Mouse (Mus musculus) heart, embryonic 11.5 days (tissue): ENCODE measurements at regions not wholly inside any gene's neighbourhood (a gene's known extent, or its start where the extent isn't known, plus 50 kb on each side); places are given as distances from the start of the nearest gene placed in this dataset.

Experiments used
- ATAC-seq: fragments of 200-750 bp; cut with Nextera tagmentation; replicated peaks from 2 replicates; pipeline ENCODE4 v1.8.0; 2017; ENCODE audit warnings: moderate library complexity; ENCODE audit not compliant: insufficient number of reproducible peaks, low FRiP score, low TSS enrichment
- H3K27ac ChIP-seq: fragments of 300-500 bp; sonication (generic); 2 replicates; pipeline ENCODE4 v1.5.1; 2014; ENCODE audit warnings: mild to moderate bottlenecking, low read depth, low read length
- H3K27me3 ChIP-seq: fragments of 300-500 bp; sonication (generic); 2 replicates; pipeline ENCODE4 v1.6.1; 2014; ENCODE audit warnings: mild to moderate bottlenecking, low read length, mixed read lengths; ENCODE audit not compliant: control insufficient read depth, insufficient read depth
- H3K36me3 ChIP-seq: fragments of 300-500 bp; sonication (generic); 2 replicates; pipeline ENCODE4 v1.6.1; 2014; ENCODE audit warnings: mild to moderate bottlenecking, low read length, moderate library complexity, mixed read lengths; ENCODE audit not compliant: control insufficient read depth, insufficient read depth
- H3K4me1 ChIP-seq: fragments of 300-500 bp; sonication (generic); 2 replicates; pipeline ENCODE4 v1.6.1; 2014; ENCODE audit warnings: low read length; ENCODE audit not compliant: control insufficient read depth, insufficient read depth
- H3K4me2 ChIP-seq: fragments of 300-500 bp; sonication (generic); 2 replicates; pipeline ENCODE4 v1.6.1; 2014; ENCODE audit warnings: mild to moderate bottlenecking, moderate library complexity
- H3K4me3 ChIP-seq: fragments of 300-500 bp; sonication (generic); 2 replicates; pipeline ENCODE4 v1.5.1; 2014; ENCODE audit warnings: low read depth, low read length
- H3K9ac ChIP-seq: fragments of 300-500 bp; sonication (generic); 2 replicates; pipeline ENCODE4 v1.6.1; 2014; ENCODE audit warnings: mild to moderate bottlenecking, low read depth, low read length, moderate library complexity
- H3K9me3 ChIP-seq: fragments of 300-500 bp; sonication (generic); replicated peaks from 2 replicates; pipeline ENCODE4 v1.6.1; 2016; ENCODE audit warnings: low read length; ENCODE audit not compliant: control insufficient read depth
- WGBS: fragments of 180-500 bp; shearing (Covaris S2); extraction: QIAGEN DNeasy Blood & Tissue Kit; methylation state at CpG from one replicate; pipeline ENCODE4 v1.1.7; 2014; ENCODE audit not compliant: insufficient replicate concordance; 5-methylcytosine and 5-hydroxymethylcytosine counted together

DNA sequence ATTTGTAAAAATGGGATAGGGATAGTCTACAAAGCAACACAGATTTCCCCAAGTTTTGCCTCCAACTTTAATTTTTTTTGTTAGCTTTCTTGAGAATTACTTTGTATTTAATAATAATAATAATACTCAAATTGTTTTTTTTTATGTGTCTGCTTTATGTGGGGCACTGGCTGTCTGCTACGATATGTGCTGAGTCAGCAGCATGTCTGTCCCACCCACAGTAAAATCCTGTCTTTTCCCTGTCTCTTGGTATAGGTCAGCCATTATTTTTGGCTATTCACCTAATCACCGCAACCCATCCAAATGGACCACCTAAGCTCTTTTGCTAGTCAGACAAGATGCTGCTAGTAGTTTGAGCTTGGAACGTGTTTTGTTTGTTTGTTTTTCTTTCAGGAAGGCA, 473.0 kb downstream of the Hs3st4 start:
- H3K36me3 ChIP-seq: no peaks in the 10 kb centered on the region
- H3K4me1 ChIP-seq: no peaks in the 10 kb centered on the region
- ATAC-seq: no peak
- H3K9me3 ChIP-seq: no peaks in the 10 kb centered on the region
- no peaks in the 10 kb centered on the region for H3K27me3 ChIP-seq
- no peak overlapping the region for H3K9ac ChIP-seq
- H3K27ac ChIP-seq: no peak overlapping the region
- 80% methylated on average over 3 of the region's 3 CpGs for WGBS
- H3K4me2 ChIP-seq: no peak overlapping the region
- no peak overlapping the region for H3K4me3 ChIP-seq

GRCm38 (mm10) chr7:124487326-124487725, 504.7 kb downstream of the Hs3st4 start:
- no peak overlapping the region for H3K4me3 ChIP-seq
- H3K27ac ChIP-seq: no peak overlapping the region
- no peaks in the 10 kb centered on the region for H3K27me3 ChIP-seq
- no peak overlapping the region for H3K4me2 ChIP-seq
- ATAC-seq: no peak
- no peaks in the 10 kb centered on the region for H3K4me1 ChIP-seq
- no peak overlapping the region for H3K9ac ChIP-seq
- H3K9me3 ChIP-seq: no peaks in the 10 kb centered on the region
- 69% methylated on average over 1 of the region's 1 CpGs for WGBS
- no peaks in the 10 kb centered on the region for H3K36me3 ChIP-seq

DNA sequence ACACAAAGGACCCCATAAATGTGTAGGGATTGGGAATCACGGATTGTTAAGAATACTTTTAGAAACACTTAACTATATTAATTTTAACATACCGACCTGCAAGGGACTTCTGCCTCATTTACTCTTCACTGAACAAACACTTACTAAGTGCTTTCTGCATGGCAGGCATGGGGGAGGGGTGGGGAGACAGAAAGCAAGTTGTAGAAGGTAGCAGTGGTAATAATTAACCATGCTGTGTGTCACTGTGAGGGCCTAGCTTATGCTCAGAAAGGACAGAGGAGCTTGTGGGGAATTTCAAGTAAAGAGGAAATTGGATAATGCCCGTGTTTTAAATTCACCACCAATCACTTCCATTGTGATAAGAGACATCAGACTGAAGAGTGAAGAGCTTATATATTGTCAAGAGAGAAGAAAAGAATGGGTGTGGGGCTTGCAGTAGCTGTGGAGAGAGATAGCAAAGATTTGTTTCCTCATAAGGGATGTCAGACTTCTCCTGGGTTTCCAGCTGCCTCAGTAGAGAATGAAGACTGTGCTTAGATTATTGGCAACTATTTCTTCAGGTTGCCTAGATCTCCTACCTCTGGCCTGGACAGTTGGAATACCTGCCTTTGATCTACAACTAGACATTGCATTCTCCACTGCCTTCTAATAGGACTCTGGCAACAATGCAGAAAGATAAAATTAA, 508.6 kb downstream of the Hs3st4 start:
- Histone ChIP-seq H3K27ac (no peak overlapping the region), H3K9me3 (no peaks in the 10 kb centered on the region), H3K4me2 (no peak overlapping the region), H3K27me3 (no peaks in the 10 kb centered on the region), H3K9ac (no peak overlapping the region), H3K4me1 (no peaks in the 10 kb centered on the region), H3K36me3 (no peaks in the 10 kb centered on the region), H3K4me3 (no peak overlapping the region)
- 57% methylated on average over 3 of the region's 3 CpGs for WGBS
- no peak for ATAC-seq

DNA sequence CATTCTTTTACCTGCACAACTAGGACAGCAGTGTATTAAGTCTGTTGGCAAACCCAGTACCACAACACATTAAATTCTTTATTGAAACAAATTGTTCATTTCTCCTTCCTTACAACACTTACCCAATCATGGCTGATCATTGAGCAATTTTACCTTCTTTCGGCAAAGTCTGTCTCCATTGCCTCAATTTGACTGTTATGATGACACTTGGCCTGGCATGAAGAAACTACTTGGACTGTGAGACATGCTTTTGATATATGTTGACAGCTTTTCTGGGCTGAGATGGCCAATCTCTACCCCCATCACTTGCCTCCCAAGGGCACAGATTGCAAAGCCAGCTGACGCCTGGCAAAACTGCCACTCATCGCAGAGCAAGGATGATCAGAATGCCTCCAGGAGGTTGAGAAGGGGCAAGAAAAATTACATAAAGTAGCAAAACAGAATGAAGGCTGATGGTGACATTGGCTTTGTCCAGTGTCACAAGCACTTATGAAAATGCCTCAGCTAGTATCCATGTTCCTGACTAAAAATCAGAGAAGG, 509.3 kb downstream of the Hs3st4 start:
- Histone ChIP-seq H3K27me3 (no peaks in the 10 kb centered on the region), H3K36me3 (no peaks in the 10 kb centered on the region), H3K27ac (no peak overlapping the region), H3K9me3 (no peaks in the 10 kb centered on the region), H3K4me3 (no peak overlapping the region), H3K4me1 (no peaks in the 10 kb centered on the region), H3K9ac (no peak overlapping the region), H3K4me2 (no peak overlapping the region)
- ATAC-seq: no peak
- 90% methylated on average over 3 of the region's 3 CpGs for WGBS

GRCm38 (mm10) chr7:124500636-124501035, 518.0 kb downstream of the Hs3st4 start:
- 68% methylated on average over 3 of the region's 3 CpGs for WGBS
- Histone ChIP-seq H3K9me3 (no peaks in the 10 kb centered on the region), H3K4me3 (no peak overlapping the region), H3K4me2 (no peak overlapping the region), H3K9ac (no peak overlapping the region), H3K27ac (no peak overlapping the region), H3K27me3 (no peaks in the 10 kb centered on the region), H3K4me1 (no peaks in the 10 kb centered on the region), H3K36me3 (no peaks in the 10 kb centered on the region)
- ATAC-seq: no peak

DNA sequence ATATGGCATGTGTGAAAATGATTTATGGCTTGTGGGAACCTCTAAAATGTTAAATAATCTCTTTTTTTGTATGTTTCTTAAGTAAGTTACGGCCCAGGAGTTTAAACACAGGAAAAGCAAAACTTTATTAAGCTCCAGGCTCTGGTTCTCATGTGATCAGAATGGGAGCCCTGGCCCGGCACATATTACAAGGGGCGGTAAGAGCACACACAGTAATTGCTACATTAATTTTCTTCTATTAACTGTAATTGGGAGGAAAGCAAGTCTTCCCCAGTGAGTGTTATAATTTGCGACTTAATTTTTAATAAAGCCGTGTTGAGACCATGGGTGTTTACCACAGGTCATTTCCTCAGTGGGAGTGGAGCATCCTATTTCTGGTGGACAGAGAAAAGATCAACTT, 520.1 kb downstream of the Hs3st4 start:
- Histone ChIP-seq H3K4me1 (no peaks in the 10 kb centered on the region), H3K9me3 (no peaks in the 10 kb centered on the region), H3K36me3 (no peaks in the 10 kb centered on the region), H3K27ac (no peak overlapping the region), H3K27me3 (no peaks in the 10 kb centered on the region), H3K4me2 (no peak overlapping the region), H3K4me3 (no peak overlapping the region), H3K9ac (no peak overlapping the region)
- 84% methylated on average over 5 of the region's 5 CpGs for WGBS
- ATAC-seq: no peak

DNA sequence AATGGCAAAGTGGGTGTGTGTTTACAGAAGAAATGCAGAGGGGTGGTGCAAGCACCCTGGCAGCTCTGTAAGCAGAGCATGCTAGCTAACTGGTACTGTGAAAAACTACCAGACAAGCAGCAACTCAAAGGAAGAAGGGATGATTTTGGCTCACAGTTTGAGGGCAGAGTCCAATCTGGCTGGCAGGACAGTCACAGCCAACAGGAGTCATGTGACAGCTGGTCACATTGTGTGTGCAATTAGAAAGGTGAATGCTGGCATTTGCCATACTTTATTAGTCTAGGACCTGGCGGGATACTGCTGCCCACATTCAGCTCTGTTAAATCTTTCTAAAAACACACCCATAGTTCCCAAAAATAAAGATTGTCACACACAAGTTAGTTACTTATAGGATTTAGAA, 566.4 kb downstream of the Hs3st4 start:
- Histone ChIP-seq H3K9me3 (no peaks in the 10 kb centered on the region), H3K4me3 (no peak overlapping the region), H3K36me3 (no peaks in the 10 kb centered on the region), H3K27me3 (no peaks in the 10 kb centered on the region), H3K4me1 (no peaks in the 10 kb centered on the region), H3K27ac (no peak overlapping the region), H3K9ac (no peak overlapping the region), H3K4me2 (no peak overlapping the region)
- WGBS: 68% methylated on average over 1 of the region's 1 CpGs
- no peak for ATAC-seq

DNA sequence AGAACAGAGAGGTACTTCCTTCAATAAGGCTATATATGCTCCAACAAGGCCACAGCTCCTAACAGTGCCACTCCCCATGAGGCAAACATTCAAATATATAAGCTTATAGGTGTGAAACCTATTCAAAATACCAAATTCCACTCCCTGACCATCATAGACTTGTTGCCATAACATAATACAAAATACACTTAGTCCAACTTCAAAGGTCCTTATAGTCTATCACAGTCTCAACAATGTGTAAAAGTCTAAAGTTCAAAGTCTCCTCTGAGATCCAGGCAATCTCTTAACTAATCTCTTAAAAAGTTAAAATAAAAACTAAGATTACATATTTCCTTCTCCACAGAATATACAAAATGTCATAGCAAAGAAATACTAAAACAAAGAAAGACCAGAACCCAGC, 574.5 kb downstream of the Hs3st4 start:
- Histone ChIP-seq H3K4me1 (no peaks in the 10 kb centered on the region), H3K9ac (no peak overlapping the region), H3K36me3 (no peaks in the 10 kb centered on the region), H3K4me2 (no peak overlapping the region), H3K27me3 (no peaks in the 10 kb centered on the region), H3K9me3 (no peaks in the 10 kb centered on the region), H3K4me3 (no peak overlapping the region), H3K27ac (no peak overlapping the region)
- no peak for ATAC-seq

- Histone ChIP-seq H3K36me3 (no peaks in the 10 kb centered on the region), H3K9me3 (no peaks in the 10 kb centered on the region), H3K4me2 (no peak overlapping the region), H3K27me3 (no peaks in the 10 kb centered on the region), H3K4me3 (no peak overlapping the region), H3K4me1 (no peaks in the 10 kb centered on the region), H3K27ac (no peak overlapping the region), H3K9ac (no peak overlapping the region)
- no peak for ATAC-seq
Observed at GRCm38 (mm10) chr7:124570804-124571203, 588.1 kb downstream of the Hs3st4 start.
